Mouse (Mus musculus) adrenal gland, postnatal 36 days (tissue): ENCODE data around the gene Vash2. TPM values are rescaled to one million over a fixed set of nuclear protein-coding genes. Genes with fewer than 3 reads are reported as not detected.
A peak's percentile ranks its signal among the peaks of the same experiment; 100 is the strongest.
"Not testable (repeated sequence)": the region's sequence is repeated elsewhere in the genome, so short reads cannot be mapped to it uniquely, and the experiment has no call there.

Source experiments
- DNase-seq, 2 experiments: peaks; one replicate each; pipeline ENCODE4 v3.0.0; 2021; ENCODE audit warnings: mixed read lengths in 1 of 2
- total RNA-seq, 2 experiments: library from RNA; stranded (reverse); gene quantifications; 2 replicates each; pipeline ENCODE4 v1.2.3; 2021

Gene Vash2
- total RNA-seq, 2 experiments from 2014 or later = 0.10 to 0.20 TPM

- DNase-seq = no peak
Measured at GRCm38 (mm10) chr1:190927311-190927710, 51.8 kb downstream of the Vash2 start.

GRCm38 (mm10) chr1:190924812-190925211 lies 54.3 kb downstream of the Vash2 start, which contains the start of gene Angel2:
Gene Angel2 (plus strand): TSS chr1:190925112.
- DNase-seq = not testable (repeated sequence)

- no peak for DNase-seq
Measured at GRCm38 (mm10) chr1:190919725-190920469, 59.2 kb downstream of the Vash2 start.

GRCm38 (mm10) chr1:190918938-190919337 lies 60.2 kb downstream of the Vash2 start:
- no peak for DNase-seq

- DNase-seq = no peak
Measured at GRCm38 (mm10) chr1:190912623-190913022, 66.5 kb downstream of the Vash2 start.

- DNase-seq = peak; percentile 84 to 89
Measured at GRCm38 (mm10) chr1:190911415-190912123, 67.5 kb downstream of the Vash2 start, which contains the start of gene Rps6kc1. Gene Rps6kc1 (minus strand): TSS chr1:190911770.

GRCm38 (mm10) chr1:190910836-190911235 lies 68.3 kb downstream of the Vash2 start:
- no peak for DNase-seq

- no peak for DNase-seq
Measured at GRCm38 (mm10) chr1:190904714-190905113, 74.4 kb downstream of the Vash2 start.

- DNase-seq = no peak
Measured at GRCm38 (mm10) chr1:190904136-190904535, 75.0 kb downstream of the Vash2 start.

GRCm38 (mm10) chr1:190901082-190901481 lies 78.0 kb downstream of the Vash2 start:
- no peak for DNase-seq

- no peak for DNase-seq
Measured at GRCm38 (mm10) chr1:190898899-190899575, 80.1 kb downstream of the Vash2 start.

GRCm38 (mm10) chr1:190898186-190898585 lies 80.9 kb downstream of the Vash2 start:
- no peak for DNase-seq

Other genes starting within 250 kb of the Vash2 start
- gene Rps6kc1, start 67.5 kb downstream of the Vash2 start, total RNA-seq = 10 to 100 TPM; 27.8 to 31.0 TPM
- 10 to 100 TPM; 44.0 to 54.1 TPM for gene Angel2, start 54.2 kb downstream of the Vash2 start, total RNA-seq
- gene Flvcr1, start 46.9 kb upstream of the Vash2 start, total RNA-seq = 10 to 100 TPM; 15.5 to 16.7 TPM
- gene Spata45, start 57.3 kb upstream of the Vash2 start, total RNA-seq = not detected
- 10 to 100 TPM; 13.0 to 20.0 TPM for gene Tatdn3, start 83.6 kb upstream of the Vash2 start, total RNA-seq
- gene Nsl1, start 83.7 kb upstream of the Vash2 start, total RNA-seq = 1 to 10 TPM in 1 of 2 experiments, under 1 TPM in 1; 0.95 to 1.6 TPM
- gene Batf3, start 118.6 kb upstream of the Vash2 start, total RNA-seq = 1 to 10 TPM; 1.4 to 9.6 TPM
- gene Fam71a, start 185.5 kb upstream of the Vash2 start, total RNA-seq = not detected
- 10 to 100 TPM in 1 of 2 experiments, 1 to 10 TPM in 1; 4.2 to 11.0 TPM for gene Atf3, start 238.7 kb upstream of the Vash2 start, total RNA-seq